Mouse (Mus musculus) midbrain, embryonic 16.5 days (tissue): Measurements from ENCODE around the gene Taar4. TPM values are rescaled to one million over a fixed set of nuclear protein-coding genes. Genes with fewer than 3 reads are reported as not detected.

Experiments used
- ATAC-seq: fragments of 200-750 bp; cut with Nextera tagmentation; 2 replicates; pipeline ENCODE4 v1.8.0; 2017; ENCODE audit warnings: moderate TSS enrichment
- H3K27ac ChIP-seq: fragments of 300-500 bp; sonication (generic); 2 replicates; pipeline ENCODE4 v1.5.1; 2014; ENCODE audit warnings: mild to moderate bottlenecking, low read length, mixed read lengths
- H3K27me3 ChIP-seq: fragments of 300-500 bp; sonication (generic); 2 replicates; pipeline ENCODE4 v1.6.1; 2014; ENCODE audit warnings: low read depth, low read length, mixed read lengths; ENCODE audit not compliant: control insufficient read depth, insufficient read depth
- H3K36me3 ChIP-seq: fragments of 300-500 bp; sonication (generic); 2 replicates; pipeline ENCODE4 v1.6.1; 2014; ENCODE audit warnings: mild to moderate bottlenecking, low read length, moderate library complexity, mixed read lengths; ENCODE audit not compliant: control insufficient read depth, insufficient read depth
- H3K4me1 ChIP-seq: fragments of 300-500 bp; sonication (generic); 2 replicates; pipeline ENCODE4 v1.6.1; 2014; ENCODE audit warnings: mild to moderate bottlenecking, low read length, mixed read lengths; ENCODE audit not compliant: control insufficient read depth, insufficient read depth
- H3K4me2 ChIP-seq: fragments of 300-500 bp; sonication (generic); 2 replicates; pipeline ENCODE4 v1.6.1; 2014; ENCODE audit warnings: mild to moderate bottlenecking, low read length, mixed read lengths
- H3K4me3 ChIP-seq: fragments of 300-500 bp; sonication (generic); 2 replicates; pipeline ENCODE4 v1.5.1; 2014; ENCODE audit warnings: low read depth, mild to moderate bottlenecking, low read length, moderate library complexity, mixed read lengths
- H3K9ac ChIP-seq: fragments of 300-500 bp; sonication (generic); 2 replicates; pipeline ENCODE4 v1.6.1; 2014; ENCODE audit warnings: low read depth, low read length, mixed read lengths
- H3K9me3 ChIP-seq: fragments of 300-500 bp; sonication (generic); replicated peaks from 2 replicates; pipeline ENCODE4 v1.6.1; 2014; ENCODE audit warnings: mild to moderate bottlenecking, low read length, mixed read lengths; ENCODE audit not compliant: control insufficient read depth, poor library complexity, severe bottlenecking
- WGBS: fragments of 180-500 bp; shearing (Covaris S2); extraction: QIAGEN DNeasy Blood & Tissue Kit; methylation state at CpG from one replicate; pipeline ENCODE4 v1.1.7; 2014; 5-methylcytosine and 5-hydroxymethylcytosine counted together
- polyA plus RNA-seq: library from polyadenylated mRNA; unstranded; fragments of >200 nt; fragmentation: Nextera tagmentation; extraction: Ambion mirVana; gene quantifications from 2 replicates; pipeline ENCODE4 v1.2.1, GENCODE M21; 2015

The Taar4 gene
- polyA plus RNA-seq: not detected in 2 replicates

- ATAC-seq: no peak
- Histone ChIP-seq H3K4me2 (no peak within 1 kb of the TSS), H3K36me3 (no peaks in the 10 kb centered on the region), H3K27ac (no peak within 1 kb of the TSS), H3K9ac (no peak within 1 kb of the TSS), H3K27me3 (no peaks in the 10 kb centered on the region), H3K4me3 (no peak within 1 kb of the TSS), H3K9me3 (no peaks in the 10 kb centered on the region), H3K4me1 (no peaks in the 10 kb centered on the region)
- WGBS: 96% methylated on average over 13 of the region's 13 CpGs
Measured at GRCm38 (mm10) chr10:23960444-23960915, at the start of gene Taar4. TSS of gene Taar4 (plus strand) at chr10:23960494.

- H3K4me1 ChIP-seq: no peaks in the 10 kb centered on the region
- no peaks in the 10 kb centered on the region for H3K27me3 ChIP-seq
- H3K4me3 ChIP-seq: no peak within 1 kb of the TSS
- no peak within 1 kb of the TSS for H3K9ac ChIP-seq
- H3K36me3 ChIP-seq: no peaks in the 10 kb centered on the region
- no peak within 1 kb of the TSS for H3K4me2 ChIP-seq
- ATAC-seq: no peak
- H3K9me3 ChIP-seq: no peaks in the 10 kb centered on the region
- WGBS: 84% methylated on average over 4 of the region's 4 CpGs
- no peak within 1 kb of the TSS for H3K27ac ChIP-seq
Measured at GRCm38 (mm10) chr10:23920056-23920455, 40.2 kb upstream of the Taar4 start, which contains the start of gene Taar1. TSS of gene Taar1 (plus strand) at chr10:23920356.

- Histone ChIP-seq H3K9ac (no peak overlapping the region), H3K9me3 (no peaks in the 10 kb centered on the region), H3K4me2 (no peak overlapping the region), H3K27me3 (no peaks in the 10 kb centered on the region), H3K36me3 (no peaks in the 10 kb centered on the region), H3K4me1 (no peaks in the 10 kb centered on the region), H3K4me3 (no peak overlapping the region), H3K27ac (no peak overlapping the region)
- ATAC-seq: no peak
- WGBS: 77% methylated on average over 3 of the region's 3 CpGs
Measured at GRCm38 (mm10) chr10:23922468-23922867, 37.8 kb upstream of the Taar4 start.

GRCm38 (mm10) chr10:23923941-23924340 is 36.4 kb upstream of the Taar4 start:
- Histone ChIP-seq H3K9me3 (no peaks in the 10 kb centered on the region), H3K4me3 (no peak overlapping the region), H3K27ac (no peak overlapping the region), H3K27me3 (no peaks in the 10 kb centered on the region), H3K36me3 (no peaks in the 10 kb centered on the region), H3K4me1 (no peaks in the 10 kb centered on the region), H3K9ac (no peak overlapping the region), H3K4me2 (no peak overlapping the region)
- ATAC-seq: no peak
- 85% methylated on average over 2 of the region's 2 CpGs for WGBS

GRCm38 (mm10) chr10:23937613-23938012 is 22.7 kb upstream of the Taar4 start:
- Histone ChIP-seq H3K9me3 (no peaks in the 10 kb centered on the region), H3K27me3 (no peaks in the 10 kb centered on the region), H3K4me2 (no peak overlapping the region), H3K27ac (no peak overlapping the region), H3K9ac (no peak overlapping the region), H3K4me3 (no peak overlapping the region), H3K36me3 (no peaks in the 10 kb centered on the region), H3K4me1 (no peaks in the 10 kb centered on the region; the same call in 1 of the 2 replicates)
- ATAC-seq: no peak
- 38% methylated on average over 4 of the region's 4 CpGs for WGBS

- Histone ChIP-seq H3K36me3 (no peaks in the 10 kb centered on the region), H3K27ac (no peak within 1 kb of the TSS), H3K4me3 (no peak within 1 kb of the TSS), H3K27me3 (no peaks in the 10 kb centered on the region), H3K4me2 (peak within 1 kb of the TSS; percentile 32), H3K4me1 (no peaks in the 10 kb centered on the region; the same call in 1 of the 2 replicates), H3K9me3 (no peaks in the 10 kb centered on the region), H3K9ac (no peak within 1 kb of the TSS)
- WGBS: 27% methylated on average over 6 of the region's 6 CpGs
- peak; percentile 62; the same call in 1 of the 2 replicates for ATAC-seq
Measured at GRCm38 (mm10) chr10:23938312-23938711, 22.0 kb upstream of the Taar4 start, which contains the start of gene Taar2. TSS of gene Taar2 (plus strand) at chr10:23938572.

- no peak for ATAC-seq
- Histone ChIP-seq H3K27ac (no peak overlapping the region), H3K4me3 (no peak overlapping the region), H3K36me3 (no peaks in the 10 kb centered on the region), H3K27me3 (no peaks in the 10 kb centered on the region), H3K9ac (no peak overlapping the region), H3K4me1 (no peaks in the 10 kb centered on the region; the same call in 1 of the 2 replicates), H3K9me3 (no peaks in the 10 kb centered on the region), H3K4me2 (no peak overlapping the region)
- 79% methylated on average over 5 of the region's 5 CpGs for WGBS
Measured at GRCm38 (mm10) chr10:23942465-23942864, 17.8 kb upstream of the Taar4 start.

GRCm38 (mm10) chr10:23948026-23948425 is 12.3 kb upstream of the Taar4 start:
- WGBS: 61% methylated on average over 7 of the region's 7 CpGs
- Histone ChIP-seq H3K9me3 (no peaks in the 10 kb centered on the region), H3K4me2 (no peak overlapping the region), H3K4me3 (no peak overlapping the region), H3K36me3 (no peaks in the 10 kb centered on the region), H3K4me1 (no peaks in the 10 kb centered on the region), H3K27me3 (no peaks in the 10 kb centered on the region), H3K9ac (no peak overlapping the region), H3K27ac (no peak overlapping the region)
- ATAC-seq: no peak

- Histone ChIP-seq H3K27me3 (no peaks in the 10 kb centered on the region), H3K4me3 (no peak within 1 kb of the TSS), H3K4me1 (no peaks in the 10 kb centered on the region), H3K9ac (no peak within 1 kb of the TSS), H3K9me3 (no peaks in the 10 kb centered on the region), H3K4me2 (no peak within 1 kb of the TSS), H3K36me3 (no peaks in the 10 kb centered on the region), H3K27ac (no peak within 1 kb of the TSS)
- 82% methylated on average over 16 of the region's 16 CpGs for WGBS
- ATAC-seq: 0 out of 2 replicates have a peak, but pooled peaks have one; percentile 25
Measured at GRCm38 (mm10) chr10:23949508-23950005, 10.7 kb upstream of the Taar4 start, which contains the start of gene Taar3. TSS of gene Taar3 (plus strand) at chr10:23949558.
